Mouse (Mus musculus): ENCODE measurements around the gene Speg. TPM values are rescaled to one million over a fixed set of nuclear protein-coding genes. Genes with fewer than 3 reads are reported as not detected.

Gene Speg
- total RNA-seq, 1 experiment, result 31.2 TPM

DNA sequence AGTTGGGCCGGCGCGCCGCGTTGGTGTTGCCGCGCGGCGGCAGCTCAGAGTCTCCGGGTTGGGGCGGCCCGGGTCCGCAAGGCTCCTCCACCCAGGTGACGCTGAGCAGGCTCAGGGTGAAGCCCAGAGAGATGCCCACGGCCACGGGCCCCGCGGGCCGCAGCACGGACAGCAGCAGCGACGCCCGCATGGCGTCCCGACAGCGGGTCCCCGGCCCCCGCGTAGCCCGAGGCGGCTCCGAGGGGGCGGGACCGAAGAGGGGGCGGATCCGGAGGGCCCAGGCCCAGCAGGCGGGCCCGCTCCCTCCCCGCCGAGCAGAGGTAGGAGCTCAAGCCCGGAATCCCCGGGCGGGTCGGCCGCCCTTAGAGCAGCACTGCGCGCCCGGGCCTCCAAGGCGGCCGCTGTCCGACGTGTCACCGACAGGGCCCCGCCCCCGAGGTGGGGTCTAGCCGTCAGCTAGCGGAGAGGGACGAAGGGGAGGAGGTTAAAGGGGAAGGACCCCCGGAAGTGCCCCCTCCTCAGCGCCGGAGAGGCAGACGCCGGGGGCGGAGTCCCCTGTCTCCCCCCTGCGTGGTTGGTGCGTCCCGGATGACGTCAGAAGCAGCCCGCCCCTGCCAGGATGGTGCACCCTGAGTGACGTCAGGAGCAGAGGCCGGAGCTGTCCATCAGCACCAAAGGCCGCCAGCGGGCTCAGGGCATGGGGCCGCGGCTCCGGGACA lies 104.0 kb downstream of the Speg start, which contains the start of the genes Chpf and Tmem198:
Gene Chpf, minus strand, starts transcription at position 392 of the 719 bp plus-strand sequence.
Gene Tmem198, plus strand, starts transcription at position 617 of the 719 bp plus-strand sequence.
- in situ Hi-C loops (cut with MboI; ENCODE audit: low sequenced_read_pairs in 2 of 2, unreplicated experiment in 2 of 2), result no loop called here

GRCm38 (mm10) chr1:75479635-75479989 lies 104.5 kb downstream of the Speg start:
- in situ Hi-C loops (cut with MboI; ENCODE audit: low sequenced_read_pairs in 2 of 2, unreplicated experiment in 2 of 2), result no loop called here
- DNase-seq (ENCODE audit: low read depth, low spot score), result no peak
- no peaks in the 10 kb centered on the region for H3K9me3 ChIP-seq (ENCODE audit: control insufficient read depth, insufficient read depth, low read depth, low read length)
- TF ChIP-seq CHD2 (IDR thresholded peaks at IDR 0.05; ENCODE audit: low read depth, low read length) (no peak), ZC3H11A (IDR thresholded peaks at IDR 0.05; ENCODE audit: borderline replicate concordance, low read depth, low read length) (no peak), MAFK (IDR thresholded peaks at IDR 0.05; ENCODE audit: insufficient read depth, low read depth, low read length) (no peak), HCFC1 (IDR thresholded peaks at IDR 0.05; ENCODE audit: borderline replicate concordance, insufficient read depth, low read length) (no peak), ZNF384 (IDR thresholded peaks at IDR 0.05; ENCODE audit: low read depth, low read length) (no peak)
- no peak overlapping the region for H3K27ac ChIP-seq (ENCODE audit: insufficient read depth, low read depth, low read length, poor library complexity, severe bottlenecking)
- peak overlapping the region; percentile 61 to 63 for H3K4me3 ChIP-seq (ENCODE audit: insufficient read depth in 1 of 2, low read depth in 1 of 2, low read length in 2 of 2, poor library complexity in 1 of 2, severe bottlenecking in 1 of 2)
- peak overlapping the region; percentile 36; the same call in 1 of the 2 replicates for H3K9ac ChIP-seq (ENCODE audit: insufficient read depth, low read depth, low read length, poor library complexity, severe bottlenecking)
- H3K36me3 ChIP-seq (ENCODE audit: control insufficient read depth, insufficient read depth, low read length, poor library complexity, severe bottlenecking), result peaks cover 19% of the 10 kb centered on the region
- peaks cover 4 to 8% of the 10 kb centered on the region in 2 experiments; a peak in 2 of 4 replicates for H3K4me1 ChIP-seq (ENCODE audit: control insufficient read depth in 2 of 2, insufficient read depth in 2 of 2, low read length in 2 of 2, poor library complexity in 1 of 2)

More for the DNA sequence above, 104.0 kb downstream of the Speg start, which contains the start of the genes Chpf and Tmem198:
- Histone ChIP-seq H3K4me3 (ENCODE audit: insufficient read depth in 1 of 2, low read depth in 1 of 2, low read length in 2 of 2, poor library complexity in 1 of 2, severe bottlenecking in 1 of 2) (peak within 1 kb of the TSS; percentile 63 to 84), H3K9me3 (ENCODE audit: control insufficient read depth, insufficient read depth, low read depth, low read length) (no peaks in the 10 kb centered on the region), H3K27ac (ENCODE audit: insufficient read depth, low read depth, low read length, poor library complexity, severe bottlenecking) (no peak within 1 kb of the TSS), H3K9ac (ENCODE audit: insufficient read depth, low read depth, low read length, poor library complexity, severe bottlenecking) (peak within 1 kb of the TSS; percentile 83), H3K36me3 (ENCODE audit: control insufficient read depth, insufficient read depth, low read length, poor library complexity, severe bottlenecking) (peaks cover 24% of the 10 kb centered on the region), H3K4me1 (ENCODE audit: control insufficient read depth in 2 of 2, insufficient read depth in 2 of 2, low read length in 2 of 2, poor library complexity in 1 of 2) (peaks cover 4 to 8% of the 10 kb centered on the region in 2 experiments; a peak in 2 of 4 replicates)
- no peak for TF ChIP-seq ZC3H11A (IDR thresholded peaks at IDR 0.05; ENCODE audit: borderline replicate concordance, low read depth, low read length)
- TF ChIP-seq MAFK (IDR thresholded peaks at IDR 0.05; ENCODE audit: insufficient read depth, low read depth, low read length), result no peak
- TF ChIP-seq HCFC1 (IDR thresholded peaks at IDR 0.05; ENCODE audit: borderline replicate concordance, insufficient read depth, low read length), result no peak
- TF ChIP-seq ZNF384 (IDR thresholded peaks at IDR 0.05; ENCODE audit: low read depth, low read length), result no peak
- TF ChIP-seq CHD2 (IDR thresholded peaks at IDR 0.05; ENCODE audit: low read depth, low read length), result no peak
- DNase-seq (ENCODE audit: low read depth, low spot score), result peak; percentile 94

DNA sequence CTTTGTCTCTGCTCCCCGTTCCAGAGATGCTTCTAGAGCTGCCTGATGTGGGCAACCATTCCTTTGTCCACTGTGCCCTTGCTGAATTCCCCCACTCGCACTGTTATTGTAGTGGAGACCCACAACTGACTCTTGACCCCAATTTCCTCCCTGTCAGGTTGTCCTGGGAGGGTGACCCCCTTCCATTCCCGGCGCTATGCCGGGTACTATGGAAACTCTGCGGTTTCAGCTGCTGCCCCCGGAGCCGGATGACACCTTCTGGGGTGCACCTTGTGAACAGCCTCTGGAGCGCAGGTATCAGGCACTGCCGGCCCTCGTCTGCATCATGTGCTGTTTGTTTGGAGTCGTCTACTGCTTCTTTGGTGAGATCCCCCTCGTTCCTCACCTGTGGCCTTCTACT lies 104.9 kb downstream of the Speg start:
- peak overlapping the region; percentile 61 to 63 for H3K4me3 ChIP-seq (ENCODE audit: insufficient read depth in 1 of 2, low read depth in 1 of 2, low read length in 2 of 2, poor library complexity in 1 of 2, severe bottlenecking in 1 of 2)
- no peak overlapping the region for H3K27ac ChIP-seq (ENCODE audit: insufficient read depth, low read depth, low read length, poor library complexity, severe bottlenecking)
- no peaks in the 10 kb centered on the region for H3K9me3 ChIP-seq (ENCODE audit: control insufficient read depth, insufficient read depth, low read depth, low read length)
- no peak overlapping the region for H3K9ac ChIP-seq (ENCODE audit: insufficient read depth, low read depth, low read length, poor library complexity, severe bottlenecking)
- no peak for DNase-seq (ENCODE audit: low read depth, low spot score)
- peaks cover 4 to 8% of the 10 kb centered on the region in 2 experiments; a peak in 2 of 4 replicates for H3K4me1 ChIP-seq (ENCODE audit: control insufficient read depth in 2 of 2, insufficient read depth in 2 of 2, low read length in 2 of 2, poor library complexity in 1 of 2)
- TF ChIP-seq HCFC1 (IDR thresholded peaks at IDR 0.05; ENCODE audit: borderline replicate concordance, insufficient read depth, low read length), result no peak
- TF ChIP-seq CHD2 (IDR thresholded peaks at IDR 0.05; ENCODE audit: low read depth, low read length), result no peak
- TF ChIP-seq MAFK (IDR thresholded peaks at IDR 0.05; ENCODE audit: insufficient read depth, low read depth, low read length), result no peak
- no peak for TF ChIP-seq ZNF384 (IDR thresholded peaks at IDR 0.05; ENCODE audit: low read depth, low read length)
- no peak for TF ChIP-seq ZC3H11A (IDR thresholded peaks at IDR 0.05; ENCODE audit: borderline replicate concordance, low read depth, low read length)
- H3K36me3 ChIP-seq (ENCODE audit: control insufficient read depth, insufficient read depth, low read length, poor library complexity, severe bottlenecking), result peaks cover 15% of the 10 kb centered on the region
- in situ Hi-C loops (cut with MboI; ENCODE audit: low sequenced_read_pairs in 2 of 2, unreplicated experiment in 2 of 2), result no loop called here

DNA sequence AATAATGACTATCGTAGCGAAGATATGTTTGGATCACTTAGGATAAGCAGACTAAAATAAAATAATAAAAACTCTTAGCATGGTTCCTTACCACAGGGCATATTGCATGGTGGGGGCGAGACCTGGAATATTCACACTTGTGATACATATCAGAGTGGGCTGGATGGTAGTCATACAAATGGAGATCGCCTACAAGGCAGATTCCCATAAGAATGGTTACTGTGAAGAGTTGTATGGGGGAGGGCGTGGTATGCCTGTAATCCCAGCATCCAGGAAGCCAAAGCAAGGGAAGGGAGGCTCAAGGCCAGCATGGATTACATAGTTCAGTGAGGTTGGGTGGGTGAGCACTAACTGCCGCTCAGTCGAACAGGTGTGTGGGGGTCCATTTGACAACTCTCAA lies 105.6 kb downstream of the Speg start:
- no peak for TF ChIP-seq ZNF384 (IDR thresholded peaks at IDR 0.05; ENCODE audit: low read depth, low read length)
- no peak for TF ChIP-seq ZC3H11A (IDR thresholded peaks at IDR 0.05; ENCODE audit: borderline replicate concordance, low read depth, low read length)
- Histone ChIP-seq H3K4me3 (ENCODE audit: insufficient read depth in 1 of 2, low read depth in 1 of 2, low read length in 2 of 2, poor library complexity in 1 of 2, severe bottlenecking in 1 of 2) (no peak overlapping the region), H3K36me3 (ENCODE audit: control insufficient read depth, insufficient read depth, low read length, poor library complexity, severe bottlenecking) (peaks cover 8% of the 10 kb centered on the region), H3K9ac (ENCODE audit: insufficient read depth, low read depth, low read length, poor library complexity, severe bottlenecking) (no peak overlapping the region), H3K27ac (ENCODE audit: insufficient read depth, low read depth, low read length, poor library complexity, severe bottlenecking) (no peak overlapping the region), H3K9me3 (ENCODE audit: control insufficient read depth, insufficient read depth, low read depth, low read length) (no peaks in the 10 kb centered on the region), H3K4me1 (ENCODE audit: control insufficient read depth in 2 of 2, insufficient read depth in 2 of 2, low read length in 2 of 2, poor library complexity in 1 of 2) (peaks cover 4 to 6% of the 10 kb centered on the region in 2 experiments; a peak in 2 of 4 replicates)
- in situ Hi-C loops (cut with MboI; ENCODE audit: low sequenced_read_pairs in 2 of 2, unreplicated experiment in 2 of 2), result no loop called here
- no peak for DNase-seq (ENCODE audit: low read depth, low spot score)

Other genes with a start within 250 kb of the Speg start
- gene Slc23a3, start 241.4 kb upstream of the Speg start, total RNA-seq (2012; rRNA removed), result 0.31 TPM in 1 of 2 replicates, not detected in the other
- gene Cnppd1, start 232.6 kb upstream of the Speg start, total RNA-seq (2012; rRNA removed), result 20.9 and 27.2 TPM in 2 replicates
- 27.1 and 37.4 TPM in 2 replicates for gene Retreg2, start 232.5 kb upstream of the Speg start, total RNA-seq (2012; rRNA removed)
- gene Zfand2b, start 206.7 kb upstream of the Speg start, total RNA-seq (2012; rRNA removed), result 15.1 and 16.0 TPM in 2 replicates
- gene Abcb6, start 194.9 kb upstream of the Speg start, total RNA-seq (2012; rRNA removed), result 41.0 and 54.3 TPM in 2 replicates
- 23.0 and 42.5 TPM in 2 replicates for gene Ankzf1, start 183.1 kb upstream of the Speg start, total RNA-seq (2012; rRNA removed)
- gene Atg9a, start 183.1 kb upstream of the Speg start, total RNA-seq (2012; rRNA removed), result 17.2 and 24.4 TPM in 2 replicates
- gene Glb1l, start 164.5 kb upstream of the Speg start, total RNA-seq (2012; rRNA removed), result 5.8 and 7.6 TPM in 2 replicates
- gene Stk16, start 164.5 kb upstream of the Speg start, total RNA-seq (2012; rRNA removed), result 63.6 and 103 TPM in 2 replicates
- 110 and 124 TPM in 2 replicates for gene Tuba4a, start 155.4 kb upstream of the Speg start, total RNA-seq (2012; rRNA removed)
- gene A630095N17Rik, start 143.2 kb upstream of the Speg start, total RNA-seq (2012; rRNA removed), result not detected in 2 replicates
- 15.8 and 17.7 TPM in 2 replicates for gene Dnajb2, start 138.9 kb upstream of the Speg start, total RNA-seq (2012; rRNA removed)
- gene Ptprn, start 110.8 kb upstream of the Speg start, total RNA-seq (2012; rRNA removed), result 8.9 and 9.0 TPM in 2 replicates
- gene Resp18, start 96.9 kb upstream of the Speg start, total RNA-seq (2012; rRNA removed), result 0.90 TPM in 1 of 2 replicates, not detected in the other
- 67.1 and 75.5 TPM in 2 replicates for gene Dnpep, start 57.3 kb upstream of the Speg start, total RNA-seq (2012; rRNA removed)
- gene Des, start 15.0 kb upstream of the Speg start, total RNA-seq (2012; rRNA removed), result 10.8 and 19.4 TPM in 2 replicates
- gene Gmppa, start 60.6 kb downstream of the Speg start, total RNA-seq (2012; rRNA removed), result 40.2 and 51.6 TPM in 2 replicates
- not detected in 2 replicates for gene Asic4, start 75.1 kb downstream of the Speg start, total RNA-seq (2012; rRNA removed)
- gene Chpf, start 104.0 kb downstream of the Speg start, total RNA-seq (2012; rRNA removed), result 43.5 and 80.3 TPM in 2 replicates
- 1.6 TPM in 2 replicates for gene Tmem198, start 104.2 kb downstream of the Speg start, total RNA-seq (2012; rRNA removed)
- 45.0 and 52.2 TPM in 2 replicates for gene Obsl1, start 131.2 kb downstream of the Speg start, total RNA-seq (2012; rRNA removed)
- 0.80 and 1.6 TPM in 2 replicates for gene Inha, start 131.8 kb downstream of the Speg start, total RNA-seq (2012; rRNA removed)
- 26.8 and 41.8 TPM in 2 replicates for gene Stk11ip, start 146.2 kb downstream of the Speg start, total RNA-seq (2012; rRNA removed)
- 7.9 and 16.0 TPM in 2 replicates for gene Slc4a3, start 171.0 kb downstream of the Speg start, total RNA-seq (2012; rRNA removed)

All from ES-E14 (cell line).